Mouse (Mus musculus) hindlimb bud, embryonic 11.5 days (tissue): ENCODE measurements around the gene Gm10447.
"Not testable (repeated sequence)": the region's sequence is repeated elsewhere in the genome, so short reads cannot be mapped to it uniquely, and the experiment has no call there.

Experiments
- DNase-seq: peaks from one replicate; pipeline ENCODE4 v3.0.0-alpha.2; 2012; ENCODE audit warnings: low read depth, low spot score; ENCODE audit errors: extremely low spot score

Gm10447 gene

GRCm38 (mm10) chr11:53446183-53446582, 10.7 kb downstream of the Gm10447 start:
- DNase-seq: no peak

- DNase-seq: no peak
Observed at GRCm38 (mm10) chr11:53445562-53445961, 11.3 kb downstream of the Gm10447 start.

- DNase-seq: no peak
Observed at GRCm38 (mm10) chr11:53443861-53444260, 13.0 kb downstream of the Gm10447 start.

- no peak for DNase-seq
Observed at GRCm38 (mm10) chr11:53441921-53442320, 15.0 kb downstream of the Gm10447 start.

GRCm38 (mm10) chr11:53436338-53436737, 20.6 kb downstream of the Gm10447 start:
- no peak for DNase-seq

GRCm38 (mm10) chr11:53435504-53435903, 21.4 kb downstream of the Gm10447 start:
- no peak for DNase-seq

GRCm38 (mm10) chr11:53433057-53433456, 23.9 kb downstream of the Gm10447 start:
- DNase-seq: no peak

- DNase-seq: no peak
Observed at GRCm38 (mm10) chr11:53431347-53432056, 25.4 kb downstream of the Gm10447 start.

GRCm38 (mm10) chr11:53430670-53431346, 26.1 kb downstream of the Gm10447 start, which contains the start of the genes Uqcrq and Gdf9:
TSS of gene Uqcrq (minus strand) at chr11:53430831.
TSS of gene Gdf9 (plus strand) at chr11:53431023.
- DNase-seq: peak; percentile 98

GRCm38 (mm10) chr11:53430300-53430669, 26.6 kb downstream of the Gm10447 start:
- DNase-seq: no peak

- DNase-seq: no peak
Observed at GRCm38 (mm10) chr11:53429182-53429581, 27.7 kb downstream of the Gm10447 start.

- no peak for DNase-seq
Observed at GRCm38 (mm10) chr11:53428716-53429057, 28.2 kb downstream of the Gm10447 start.

- DNase-seq: no peak
Observed at GRCm38 (mm10) chr11:53427993-53428715, 28.8 kb downstream of the Gm10447 start.

GRCm38 (mm10) chr11:53426914-53427313, 30.0 kb downstream of the Gm10447 start:
- not testable (repeated sequence) for DNase-seq

GRCm38 (mm10) chr11:53425711-53426255, 31.1 kb downstream of the Gm10447 start:
- DNase-seq: no peak

GRCm38 (mm10) chr11:53425251-53425650, 31.7 kb downstream of the Gm10447 start:
- no peak for DNase-seq

- DNase-seq: no peak
Observed at GRCm38 (mm10) chr11:53424826-53425225, 32.1 kb downstream of the Gm10447 start.

GRCm38 (mm10) chr11:53423036-53423435, 33.9 kb downstream of the Gm10447 start, which contains the start of gene Leap2:
TSS of gene Leap2 (minus strand) at chr11:53423170.
- no peak for DNase-seq

GRCm38 (mm10) chr11:53418048-53418447, 38.9 kb downstream of the Gm10447 start:
- no peak for DNase-seq

- DNase-seq: no peak
Observed at GRCm38 (mm10) chr11:53413871-53414270, 43.0 kb downstream of the Gm10447 start.

GRCm38 (mm10) chr11:53411738-53412137, 45.2 kb downstream of the Gm10447 start:
- no peak for DNase-seq
